Mouse (Mus musculus) induced T-regulatory cell, adult 2 months (primary cell): ENCODE measurements around the gene Myom3.
A peak's percentile ranks its signal among the peaks of the same experiment; 100 is the strongest.

Source experiments
- DNase-seq: peaks from one replicate; pipeline ENCODE4 v3.0.0-alpha.2; 2012; ENCODE audit warnings: low read depth

The Myom3 gene

GRCm38 (mm10) chr4:135855536-135856222 is 96.2 kb downstream of the Myom3 start, which contains the start of gene Srsf10:
TSS of gene Srsf10 (plus strand) at chr4:135855747.
- peak; percentile 98 for DNase-seq

GRCm38 (mm10) chr4:135856223-135857091 is 96.9 kb downstream of the Myom3 start:
- DNase-seq, result peak; percentile 66

GRCm38 (mm10) chr4:135857597-135858186 is 98.2 kb downstream of the Myom3 start:
- peak; percentile 62 for DNase-seq
